Mouse (Mus musculus) adrenal gland, adult 18-20 months (tissue): ENCODE measurements around the gene Samd7. TPM values are rescaled to one million over a fixed set of nuclear protein-coding genes. Genes with fewer than 3 reads are reported as not detected.

Source experiments
- DNase-seq, 2 experiments: peaks; one replicate each; pipeline ENCODE4 v3.0.0; 2021 to 2022; ENCODE audit warnings: low spot score in 2 of 2
- total RNA-seq, 2 experiments: library from RNA; stranded (reverse); gene quantifications; 1 replicate in 1 of 2; 2 replicates in 1 of 2; pipeline ENCODE4 v1.2.3; 2021

The Samd7 gene
- total RNA-seq, 2 experiments from 2014 or later = not detected

- DNase-seq = no peak
Measured at GRCm38 (mm10) chr3:30764877-30765276, 18.8 kb downstream of the Samd7 start.

GRCm38 (mm10) chr3:30765311-30766027 is 19.4 kb downstream of the Samd7 start:
- no peak for DNase-seq

GRCm38 (mm10) chr3:30766177-30766576 is 20.1 kb downstream of the Samd7 start:
- peak in 1 of 2 experiments; percentile 6 for DNase-seq

GRCm38 (mm10) chr3:30767271-30767670 is 21.2 kb downstream of the Samd7 start:
- no peak for DNase-seq

- no peak for DNase-seq
Measured at GRCm38 (mm10) chr3:30769755-30770515, 23.8 kb downstream of the Samd7 start.

GRCm38 (mm10) chr3:30771560-30771959 is 25.5 kb downstream of the Samd7 start:
- no peak for DNase-seq

- no peak for DNase-seq
Measured at GRCm38 (mm10) chr3:30772631-30773030, 26.5 kb downstream of the Samd7 start.

- DNase-seq = no peak
Measured at GRCm38 (mm10) chr3:30774677-30775076, 28.6 kb downstream of the Samd7 start.

GRCm38 (mm10) chr3:30777984-30778383 is 31.9 kb downstream of the Samd7 start:
- DNase-seq = no peak

- DNase-seq = no peak
Measured at GRCm38 (mm10) chr3:30788531-30788930, 42.4 kb downstream of the Samd7 start.

GRCm38 (mm10) chr3:30792737-30793402 is 46.8 kb downstream of the Samd7 start, which contains the start of gene Sec62:
Sec62 (plus strand) TSS chr3:30792875.
- peak; percentile 94 for DNase-seq

GRCm38 (mm10) chr3:30793403-30794221 is 47.5 kb downstream of the Samd7 start:
- peak; percentile 46 to 47 for DNase-seq

GRCm38 (mm10) chr3:30802171-30802570 is 56.1 kb downstream of the Samd7 start:
- DNase-seq = no peak

- DNase-seq = no peak
Measured at GRCm38 (mm10) chr3:30812881-30813280, 66.8 kb downstream of the Samd7 start.

Other genes with a start within 250 kb of the Samd7 start
- gene Mecom, start 198.3 kb upstream of the Samd7 start, total RNA-seq = 10 to 100 TPM in 1 of 2 experiments, 1 to 10 TPM in 1; 4.7 to 10.2 TPM
- gene Actrt3, start 146.4 kb upstream of the Samd7 start, total RNA-seq = not detected
- gene Mynn, start 144.2 kb upstream of the Samd7 start, total RNA-seq = 10 to 100 TPM; 17.3 to 23.3 TPM
- not detected for gene Lrriq4, start 101.8 kb upstream of the Samd7 start, total RNA-seq
- gene Lrrc34, start 98.4 kb upstream of the Samd7 start, total RNA-seq = not detected
- under 1 TPM in 1 of 2 experiments, not detected in 1; 0.19 TPM for gene Lrrc31, start 46.5 kb upstream of the Samd7 start, total RNA-seq
- gene Sec62, start 46.6 kb downstream of the Samd7 start, total RNA-seq = 10 to 100 TPM; 93.4 to 98.8 TPM
- 1 to 10 TPM; 1.2 to 1.8 TPM for gene Gpr160, start 109.7 kb downstream of the Samd7 start, total RNA-seq
- 10 to 100 TPM; 30.6 to 31.9 TPM for gene Phc3, start 223.1 kb downstream of the Samd7 start, total RNA-seq
- 10 to 100 TPM; 42.8 TPM for gene Prkci, start 249.5 kb downstream of the Samd7 start, total RNA-seq